ENCODE assay signal across 9 mouse cellular contexts in genomic region chr16:85899790-85900587, GRCm38 (mm10). TPM values are rescaled to one million over a fixed set of nuclear protein-coding genes. Genes with fewer than 3 reads are reported as not detected.
DNase-seq lines count a peak whose midpoint lies in the region; ATAC-seq and TF ChIP-seq lines count a peak whose summit lies in the region.
"Had no signal": no experiment of that assay in that cellular context is flagged by ENCODE, and none has a peak within 500 bp of the region (broad histone marks: within the 10 kb centered on the region; RNA-seq: fewer than 3 reads in every experiment).

No protein-coding gene starts in this region.

- TF ChIP-seq POLR2A in lung, adult 2 months (IDR thresholded peaks at IDR 0.05; ENCODE audit: borderline replicate concordance, extremely low read depth, low read depth, low read length): no peak

- H3K9me3 ChIP-seq in kidney, embryonic 14.5 days (ENCODE audit: control insufficient read depth, low read length): no peaks in the 10 kb centered on the region

- H3K4me3 ChIP-seq in lung, adult 2 months (replicated peaks; ENCODE audit: extremely low read depth, low read depth, low read length): peak overlapping the region; percentile 49
- peak overlapping the region; percentile 84 for H3K4me3 ChIP-seq in brown adipose tissue, adult 24 weeks (ENCODE audit: insufficient read depth, low read depth, low read length)
- H3K4me3 ChIP-seq in kidney, embryonic 14.5 days (ENCODE audit: low read length): peak overlapping the region; percentile 65

- WGBS in lung, adult 2 months: 2% methylated on average over 45 of the region's 45 CpGs
- WGBS in kidney, embryonic 14.5 days: under 1% methylated on average over 45 of the region's 45 CpGs

- H3K4me1 ChIP-seq in lung, adult 2 months (ENCODE audit: control insufficient read depth, insufficient read depth, low read length): no peaks in the 10 kb centered on the region; the same call in 1 of the 2 replicates
- peaks cover 18% of the 10 kb centered on the region for H3K4me1 ChIP-seq in brown adipose tissue, adult 24 weeks (ENCODE audit: control insufficient read depth, insufficient read depth, insufficient read length, low read length)
- peaks cover 3% of the 10 kb centered on the region; the same call in 1 of the 2 replicates for H3K4me1 ChIP-seq in kidney, embryonic 14.5 days (ENCODE audit: control insufficient read depth, insufficient read depth, low read length)

- TF ChIP-seq CTCF in lung, adult 2 months (IDR thresholded peaks at IDR 0.05; ENCODE audit: insufficient read depth, low read length): no peak

- peak; percentile 10; the same call in 1 of the 2 replicates for ATAC-seq in granulocyte monocyte progenitor cell, adult 5-6 weeks (replicated peaks; ENCODE audit: poor library complexity, severe bottlenecking)
- peak; percentile 57; the same call in 1 of the 2 replicates for ATAC-seq in kidney, embryonic 14.5 days (ENCODE audit: low FRiP score, low TSS enrichment)

- peak overlapping the region; percentile 67 for H3K9ac ChIP-seq in kidney, embryonic 14.5 days (ENCODE audit: low read depth, low read length)

- H3K27me3 ChIP-seq in kidney, embryonic 14.5 days (ENCODE audit: control insufficient read depth, insufficient read depth, low read length): 0 out of 2 replicates have a peak, but pooled peaks cover 5% of the 10 kb centered on the region

- DNase-seq in lung, adult 2 months: peak; percentile 32
- DNase-seq in lung, postnatal 25 days (ENCODE audit: low spot score): no peak
- DNase-seq in lung, postnatal 4 days: peak; percentile 25 to 42
- peak; percentile 28 for DNase-seq in right cerebral cortex, postnatal 4 days
- no peak for DNase-seq in adipocyte (ENCODE audit: low spot score)

- no peaks in the 10 kb centered on the region for H3K36me3 ChIP-seq in kidney, embryonic 14.5 days (ENCODE audit: control insufficient read depth, insufficient read depth, low read length)

- peak overlapping the region; percentile 96 for H3K4me2 ChIP-seq in kidney, embryonic 14.5 days (replicated peaks; ENCODE audit: low read depth, low read length)

- H3K27ac ChIP-seq in brown adipose tissue, adult 24 weeks (replicated peaks; ENCODE audit: low read depth, low read length): peak overlapping the region; percentile 52
- peak overlapping the region; percentile 18; the same call in 1 of the 2 replicates for H3K27ac ChIP-seq in kidney, embryonic 14.5 days (ENCODE audit: low read depth, low read length)
- H3K27ac ChIP-seq: macrophage had no signal

RNA-seq across cellular contexts. Expression of gene Adamts5, which starts 1.6 kb away (rescaled TPM):
- 2.2 and 3.1 TPM in 2 replicates for polyA plus RNA-seq in lung, adult 2 months (2012; rRNA removed)
- polyA plus RNA-seq in brown adipose tissue, adult 24 weeks (2012; ENCODE audit: insufficient read depth, insufficient read length, missing spikeins): 5.9 and 8.4 TPM in 2 replicates
- total RNA-seq in granulocyte monocyte progenitor cell, adult 5-6 weeks (2014; fragmentation: Nextera tagmentation): not detected in 2 replicates
- under 0.01 TPM in 1 of 2 replicates, not detected in the other for total RNA-seq in granulocyte monocyte progenitor cell, adult 5-6 weeks (2017)
- polyA plus RNA-seq in kidney, embryonic 14.5 days (2014; fragmentation: Nextera tagmentation; extraction: Ambion mirVana): 3.4 and 3.6 TPM in 2 replicates
- polyA plus RNA-seq: macrophage had no signal

Comparison
In these comparisons a context has a peak if more than half of its experiments do, and no peak if none do; other contexts are left out.
1. DNase-seq: peak in lung, adult 2 months (single experiment), lung, postnatal 4 days (2 of 2) and right cerebral cortex, postnatal 4 days (single experiment); none in lung, postnatal 25 days (single experiment) and adipocyte (single experiment).
2. Peak in every context shown above with its lines, with median percentiles within 50 percentile points of each other: H3K4me3 ChIP-seq.